Mouse (Mus musculus): ENCODE results near the gene Mpv17. TPM values are rescaled to one million over a fixed set of nuclear protein-coding genes. Genes with fewer than 3 reads are reported as not detected.

The Mpv17 gene
- total RNA-seq (2021), result 10 to 100 TPM; 16.9 to 24.2 TPM
- long read RNA-seq, experiment 1, transcript Mpv17-201 (8 exons, 1,724 nt), result major isoform, 20 of 40 reads
- long read RNA-seq, experiment 1, transcript Mpv17-202 (7 exons, 1,653 nt), result minor isoform, 14 of 40 reads
- long read RNA-seq, experiment 1, partial matches to known transcripts, result 2 of 40 reads
- long read RNA-seq, experiment 1, other reads (novel, unspliced or antisense), result 2 of 40 reads
- long read RNA-seq, experiment 2, transcript Mpv17-202 (7 exons, 1,653 nt), result minor isoform, 19 of 48 reads
- long read RNA-seq, experiment 2, transcript Mpv17-201 (8 exons, 1,724 nt), result major isoform, 21 of 48 reads
- long read RNA-seq, experiment 2, partial matches to known transcripts, result 1 of 48 reads
- long read RNA-seq, experiment 2, other reads (novel, unspliced or antisense), result 5 of 48 reads

GRCm38 (mm10) chr5:31154152-31154553 lies at the start of gene Mpv17:
Gene Mpv17 (minus strand): TSS chr5:31154251.
- peak; percentile 90 for DNase-seq
- TF ChIP-seq CTCF (IDR thresholded peaks at IDR 0.05), result no peak
- Histone ChIP-seq H3K27ac (peak within 1 kb of the TSS; percentile 93), H3K4me3 (peak within 1 kb of the TSS; percentile 95)
- intact Hi-C loops (cut with DNase I), result loop anchor here (2.0 kb wide), 1 partner anchor 25 kb away; the partner anchor contains the start of gene Gm29609

- Histone ChIP-seq H3K4me3 (peak overlapping the region; percentile 91), H3K27ac (peak overlapping the region; percentile 93)
- no peak for DNase-seq
- TF ChIP-seq CTCF (IDR thresholded peaks at IDR 0.05), result no peak
- intact Hi-C loops (cut with DNase I), result loop anchor here (2.0 kb wide), 1 partner anchor 18 kb away; the partner anchor contains the start of gene Ppm1g
Measured at GRCm38 (mm10) chr5:31202933-31203332, 48.9 kb upstream of the Mpv17 start.

- peak; percentile 96 for DNase-seq
- Histone ChIP-seq H3K4me3 (peak within 1 kb of the TSS; percentile 91), H3K27ac (peak within 1 kb of the TSS; percentile 93)
- TF ChIP-seq CTCF (IDR thresholded peaks at IDR 0.05), result no peak
- intact Hi-C loops (cut with DNase I), result loop anchor here (2.0 kb wide), 1 partner anchor 19 kb away; the partner anchor contains the start of gene Ppm1g
Measured at GRCm38 (mm10) chr5:31201742-31202590, 47.9 kb upstream of the Mpv17 start, which contains the start of gene Zfp513. Gene Zfp513 (minus strand): TSS chr5:31202303.

- Histone ChIP-seq H3K27ac (peak overlapping the region; percentile 93), H3K4me3 (peak overlapping the region; percentile 91)
- peak; percentile 24 for DNase-seq
- no peak for TF ChIP-seq CTCF (IDR thresholded peaks at IDR 0.05)
- intact Hi-C loops (cut with DNase I), result no loop called here
Measured at GRCm38 (mm10) chr5:31201042-31201741, 47.1 kb upstream of the Mpv17 start.

- no peak for TF ChIP-seq CTCF (IDR thresholded peaks at IDR 0.05)
- peak; percentile 47 for DNase-seq
- Histone ChIP-seq H3K27ac (no peak overlapping the region), H3K4me3 (peak overlapping the region; percentile 91; the same call in 1 of the 2 replicates)
- intact Hi-C loops (cut with DNase I), result no loop called here
Measured at GRCm38 (mm10) chr5:31200327-31200768, 46.3 kb upstream of the Mpv17 start.

GRCm38 (mm10) chr5:31199893-31200292 lies 45.8 kb upstream of the Mpv17 start:
- no peak overlapping the region for H3K4me3 ChIP-seq
- intact Hi-C loops (cut with DNase I), result no loop called here
- H3K27ac ChIP-seq, result no peak overlapping the region
- TF ChIP-seq CTCF (IDR thresholded peaks at IDR 0.05), result no peak
- peak; percentile 37 for DNase-seq

- intact Hi-C loops (cut with DNase I), result no loop called here
- Histone ChIP-seq H3K27ac (no peak overlapping the region), H3K4me3 (no peak overlapping the region)
- DNase-seq, result no peak
- TF ChIP-seq CTCF (IDR thresholded peaks at IDR 0.05), result no peak
Measured at GRCm38 (mm10) chr5:31199321-31199892, 45.4 kb upstream of the Mpv17 start.

- DNase-seq, result no peak
- intact Hi-C loops (cut with DNase I), result no loop called here
- no peak for TF ChIP-seq CTCF (IDR thresholded peaks at IDR 0.05)
- no peak overlapping the region for H3K4me3 ChIP-seq
- H3K27ac ChIP-seq, result no peak overlapping the region
Measured at GRCm38 (mm10) chr5:31198616-31199320, 44.7 kb upstream of the Mpv17 start.

- Histone ChIP-seq H3K27ac (no peak overlapping the region), H3K4me3 (no peak overlapping the region)
- TF ChIP-seq CTCF (IDR thresholded peaks at IDR 0.05), result no peak
- intact Hi-C loops (cut with DNase I), result no loop called here
- DNase-seq, result peak; percentile 21
Measured at GRCm38 (mm10) chr5:31198170-31198569, 44.1 kb upstream of the Mpv17 start.

- intact Hi-C loops (cut with DNase I), result no loop called here
- Histone ChIP-seq H3K4me3 (no peak overlapping the region), H3K27ac (no peak overlapping the region)
- DNase-seq, result no peak
- TF ChIP-seq CTCF (IDR thresholded peaks at IDR 0.05), result no peak
Measured at GRCm38 (mm10) chr5:31197072-31197471, 43.0 kb upstream of the Mpv17 start.

- intact Hi-C loops (cut with DNase I), result no loop called here
- no peak overlapping the region for H3K4me3 ChIP-seq
- no peak for DNase-seq
- H3K27ac ChIP-seq, result no peak overlapping the region
- TF ChIP-seq CTCF (IDR thresholded peaks at IDR 0.05), result no peak
Measured at GRCm38 (mm10) chr5:31196207-31196606, 42.2 kb upstream of the Mpv17 start.
